Mouse (Mus musculus) large intestine, adult 2 months (tissue): ENCODE measurements around the gene Creb3. TPM values are rescaled to one million over a fixed set of nuclear protein-coding genes. Genes with fewer than 3 reads are reported as not detected.
A peak's percentile ranks its signal among the peaks of the same experiment; 100 is the strongest.
"Not testable (repeated sequence)": the region's sequence is repeated elsewhere in the genome, so short reads cannot be mapped to it uniquely, and the experiment has no call there.

ENCODE experiments used
- DNase-seq: peaks from one replicate; pipeline ENCODE4 v3.0.0-alpha.2; 2012; ENCODE audit warnings: low read depth, low spot score
- WGBS: fragments of 180-500 bp; shearing (Covaris S2); methylation state at CpG from one replicate; pipeline ENCODE4 v1.1.7; 2018; 5-methylcytosine and 5-hydroxymethylcytosine counted together
- polyA plus RNA-seq: library from polyadenylated mRNA; depleted of rRNA; stranded (reverse); fragments of >200 nt; gene quantifications from 2 replicates; pipeline ENCODE4 v1.2.3, GENCODE M21; 2012; rRNA removed

The Creb3 gene
- polyA plus RNA-seq = 66.0 and 86.4 TPM in 2 replicates

GRCm38 (mm10) chr4:43561997-43562768 lies at the start of gene Creb3, which contains the start of gene Tln1:
Creb3 (plus strand) TSS chr4:43562332.
Tln1 (minus strand) TSS chr4:43562691.
- peak; percentile 98 for DNase-seq
- under 1% methylated on average over 62 of the region's 62 CpGs for WGBS

DNA sequence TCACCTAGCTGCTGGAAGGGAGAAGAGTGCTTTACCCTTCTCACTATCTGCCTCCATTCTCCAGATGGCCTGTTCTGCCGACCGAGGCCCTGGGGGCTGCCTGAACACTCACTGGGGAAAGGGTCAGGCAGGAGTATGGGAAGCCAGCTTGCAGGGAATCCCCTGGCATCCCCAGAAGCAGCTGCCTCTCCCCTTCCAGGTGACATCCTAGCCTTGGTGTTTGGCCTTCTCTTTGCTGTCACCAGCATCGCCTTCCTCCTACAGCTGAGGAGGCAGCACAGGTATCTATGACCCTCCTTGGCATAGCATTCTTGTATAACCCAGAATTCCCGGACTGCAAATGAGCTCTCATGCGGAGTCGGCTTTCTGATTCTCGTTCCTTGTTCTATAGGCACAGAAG lies 49.5 kb upstream of the Creb3 start:
- DNase-seq = no peak
- WGBS = 67% methylated on average over 7 of the region's 7 CpGs

- WGBS = 86% methylated on average over 4 of the region's 4 CpGs
Observed at GRCm38 (mm10) chr4:43513300-43513699, 48.8 kb upstream of the Creb3 start.

GRCm38 (mm10) chr4:43513791-43514190 lies 48.3 kb upstream of the Creb3 start:
- DNase-seq = no peak
- 72% methylated on average over 4 of the region's 4 CpGs for WGBS

More at GRCm38 (mm10) chr4:43513300-43513699, 48.8 kb upstream of the Creb3 start:
- no peak for DNase-seq

DNA sequence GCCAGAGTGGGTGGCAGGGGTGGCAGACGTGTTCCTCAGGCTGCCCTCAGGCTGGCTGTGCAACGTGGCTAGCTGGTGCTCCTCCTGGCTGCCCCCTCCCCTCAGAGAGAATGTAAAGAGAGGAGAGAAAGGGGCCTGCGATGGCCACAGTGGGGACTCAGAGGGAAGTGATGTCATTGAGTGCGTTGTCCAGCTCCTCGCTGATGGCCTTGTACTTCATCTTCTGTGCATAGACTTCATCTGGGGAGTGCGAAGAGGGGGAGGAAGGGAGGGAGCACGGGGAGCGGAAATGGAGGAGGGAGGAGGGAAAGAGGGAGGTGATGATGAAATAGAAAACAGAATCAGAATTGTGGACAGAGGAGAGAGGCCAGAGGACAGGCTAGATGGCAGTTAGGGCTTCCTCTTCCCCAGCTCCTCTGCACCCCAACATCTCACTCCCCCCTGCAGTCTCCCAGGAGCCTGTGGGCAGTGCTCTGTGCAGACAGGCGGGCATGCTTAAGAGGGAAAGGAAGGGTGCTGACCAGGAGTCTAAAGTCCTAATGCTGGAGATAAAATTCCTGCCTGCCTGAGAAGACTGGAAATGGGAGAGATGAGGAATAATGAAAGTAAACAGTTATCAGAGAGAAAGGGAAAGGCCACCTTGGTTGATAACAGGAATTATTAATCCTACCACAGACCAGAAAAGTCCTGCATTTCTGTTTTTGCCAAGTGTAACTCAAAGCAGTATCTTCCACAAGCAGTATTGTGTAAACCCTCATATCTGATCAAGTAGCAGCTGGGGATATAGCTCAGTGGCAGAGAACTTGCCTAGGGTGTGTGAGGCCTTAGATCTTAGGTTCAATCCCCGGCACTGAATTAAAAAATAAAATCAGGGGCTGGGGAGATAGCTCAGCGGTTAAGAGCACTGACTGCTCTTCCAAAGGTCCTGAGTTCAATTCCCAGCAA lies 46.1 kb upstream of the Creb3 start:
- DNase-seq = no peak
- WGBS = 62% methylated on average over 11 of the region's 11 CpGs

DNA sequence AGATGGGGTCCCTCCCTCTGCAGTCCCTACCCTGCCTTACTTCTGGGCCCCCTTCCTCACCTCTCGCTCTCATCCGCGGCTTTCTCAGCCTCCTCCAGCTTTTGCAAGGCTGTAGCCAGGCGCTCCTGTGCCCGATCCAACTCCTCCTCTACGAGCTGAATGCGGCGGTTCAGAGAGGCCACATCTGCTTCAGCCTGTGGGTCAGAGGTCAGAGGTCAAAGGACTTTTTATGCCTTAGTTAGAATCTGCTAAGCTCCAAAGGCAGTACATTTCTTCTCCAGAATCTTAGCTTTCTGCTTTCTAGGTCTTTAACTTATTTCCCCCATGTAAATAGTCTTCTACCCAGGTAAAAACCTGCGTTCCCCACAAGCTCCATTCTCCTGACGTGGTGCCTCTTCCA lies 42.6 kb upstream of the Creb3 start:
- 40% methylated on average over 10 of the region's 10 CpGs for WGBS

DNA sequence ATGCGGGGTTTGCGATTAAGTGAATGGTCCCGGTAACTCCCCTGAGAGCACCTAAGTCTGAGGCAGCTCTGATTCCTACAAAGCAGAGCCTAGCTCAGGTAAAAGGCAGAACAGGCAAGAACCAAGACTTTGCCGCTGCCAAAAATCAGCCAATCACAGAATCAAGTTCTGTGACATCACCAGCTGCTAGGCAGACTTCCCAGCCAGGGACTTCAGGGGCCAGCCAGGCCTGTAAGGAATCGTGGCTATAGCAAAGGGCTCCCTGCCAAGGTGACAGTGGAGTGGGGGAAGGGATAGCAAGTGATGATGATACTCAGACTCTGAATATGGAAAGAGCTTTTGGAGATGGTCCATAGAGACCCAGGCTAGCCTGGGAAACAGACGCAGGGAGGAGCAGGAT lies 42.2 kb upstream of the Creb3 start:
- DNase-seq = no peak
- 20% methylated on average over 6 of the region's 6 CpGs for WGBS

More for the DNA sequence above, 42.6 kb upstream of the Creb3 start:
- no peak for DNase-seq

DNA sequence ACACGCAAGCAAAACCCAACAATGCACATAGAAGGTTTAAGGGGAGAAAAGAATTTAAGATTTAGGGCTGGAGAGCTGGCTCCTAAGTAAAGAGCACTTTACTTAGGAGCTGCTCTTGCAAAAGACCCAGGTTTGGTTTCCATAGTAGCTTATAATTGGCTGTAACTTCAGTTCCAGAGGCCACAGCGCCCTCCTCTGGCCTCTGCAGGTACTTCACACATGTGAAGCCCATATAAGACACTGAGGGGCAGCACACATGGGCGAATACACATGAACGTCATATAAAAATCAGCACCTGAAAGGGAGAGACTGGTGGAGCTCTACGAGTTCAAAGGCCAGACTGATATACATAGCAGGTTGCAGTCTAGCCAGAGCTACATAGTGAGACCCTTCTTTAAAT lies 34.3 kb upstream of the Creb3 start:
- WGBS = 71% methylated on average over 5 of the region's 5 CpGs
- DNase-seq = no peak

DNA sequence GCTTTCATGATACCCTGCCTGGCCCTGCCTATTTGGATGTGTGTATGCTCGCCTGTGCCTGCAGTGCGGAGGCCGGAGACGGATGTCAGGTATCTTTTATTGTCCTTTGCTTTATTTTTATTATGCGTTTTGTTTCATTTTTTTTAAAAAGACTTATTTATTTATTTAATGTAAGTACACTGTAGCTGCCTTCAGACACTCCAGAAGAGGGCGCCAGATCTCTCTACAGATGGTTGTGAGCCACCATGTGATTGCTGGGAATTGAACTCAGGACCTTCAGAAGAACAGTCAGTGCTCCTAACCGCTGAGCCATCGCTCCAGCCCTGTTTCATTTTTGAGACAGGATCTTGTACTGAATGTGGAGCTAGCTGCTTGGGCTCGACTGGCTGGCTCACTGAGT lies 33.6 kb upstream of the Creb3 start:
- DNase-seq = no peak
- WGBS = 75% methylated on average over 9 of the region's 9 CpGs

GRCm38 (mm10) chr4:43530081-43530501 lies 32.0 kb upstream of the Creb3 start:
- DNase-seq = no peak
- WGBS = 53% methylated on average over 8 of the region's 8 CpGs

DNA sequence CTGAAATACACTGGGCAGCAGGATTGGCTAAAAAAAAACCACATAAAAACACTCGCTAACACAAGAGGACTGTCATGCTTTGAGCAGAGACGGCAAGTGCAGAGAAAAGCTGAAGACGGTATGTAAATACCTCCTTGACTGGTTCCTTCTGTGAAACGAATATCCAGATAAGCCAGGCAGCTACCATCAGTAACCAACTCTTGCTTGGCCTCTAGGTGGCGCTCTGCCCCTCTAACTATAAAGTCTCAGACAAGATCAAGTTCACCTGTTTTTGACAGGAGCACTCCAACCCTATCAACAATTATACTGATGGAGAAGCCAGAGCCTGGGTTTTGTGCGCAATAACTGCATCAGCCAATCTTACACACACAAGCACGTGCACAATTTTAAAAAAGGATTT lies 31.6 kb upstream of the Creb3 start:
- DNase-seq = no peak
- 16% methylated on average over 7 of the region's 7 CpGs for WGBS

GRCm38 (mm10) chr4:43533270-43533669 lies 28.9 kb upstream of the Creb3 start:
- DNase-seq = no peak

GRCm38 (mm10) chr4:43535628-43536027 lies 26.5 kb upstream of the Creb3 start:
- DNase-seq = no peak
- 94% methylated on average over 8 of the region's 8 CpGs for WGBS

More at GRCm38 (mm10) chr4:43533270-43533669, 28.9 kb upstream of the Creb3 start:
- 86% methylated on average over 9 of the region's 9 CpGs for WGBS

- 84% methylated on average over 9 of the region's 9 CpGs for WGBS
Observed at GRCm38 (mm10) chr4:43536031-43536430, 26.1 kb upstream of the Creb3 start.

GRCm38 (mm10) chr4:43542044-43542443 lies 20.1 kb upstream of the Creb3 start:
- 77% methylated on average over 3 of the region's 3 CpGs for WGBS
- DNase-seq = no peak

More at GRCm38 (mm10) chr4:43536031-43536430, 26.1 kb upstream of the Creb3 start:
- no peak for DNase-seq

DNA sequence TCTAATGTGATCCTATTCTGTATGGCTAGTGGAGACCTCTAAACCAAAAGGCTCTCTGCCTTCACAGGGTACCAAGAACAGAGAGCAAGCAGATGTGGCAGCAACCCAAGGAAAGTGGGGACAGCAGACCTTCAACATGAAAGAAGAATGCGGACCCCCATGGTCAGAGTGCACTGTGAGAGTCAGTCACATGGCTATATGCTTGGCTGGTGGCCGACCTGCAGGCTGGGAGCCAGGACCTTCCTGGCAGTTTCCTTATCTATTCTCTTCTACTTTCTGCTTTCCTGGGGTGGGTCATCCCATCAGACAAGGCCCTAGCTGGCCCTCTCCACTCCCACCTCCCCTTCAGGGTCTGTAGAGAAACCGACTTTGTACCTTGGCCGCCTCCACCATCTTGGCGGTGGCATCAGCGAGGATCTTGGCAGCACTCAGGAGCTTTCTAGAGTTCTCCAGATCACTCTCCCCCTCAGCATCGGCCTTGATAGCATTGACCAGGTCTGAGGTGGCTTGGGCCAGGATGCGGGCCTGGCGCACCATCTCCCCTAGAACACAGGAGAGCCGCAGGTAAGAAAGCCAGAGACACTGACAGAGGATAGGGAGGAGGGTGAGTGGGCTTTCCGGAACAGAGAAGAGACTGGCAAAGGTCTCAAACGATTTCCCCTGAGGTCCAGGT lies 15.6 kb upstream of the Creb3 start:
- DNase-seq = no peak
- WGBS = 92% methylated on average over 12 of the region's 12 CpGs

GRCm38 (mm10) chr4:43547160-43547559 lies 15.0 kb upstream of the Creb3 start:
- WGBS = 95% methylated on average over 8 of the region's 8 CpGs
- no peak for DNase-seq

DNA sequence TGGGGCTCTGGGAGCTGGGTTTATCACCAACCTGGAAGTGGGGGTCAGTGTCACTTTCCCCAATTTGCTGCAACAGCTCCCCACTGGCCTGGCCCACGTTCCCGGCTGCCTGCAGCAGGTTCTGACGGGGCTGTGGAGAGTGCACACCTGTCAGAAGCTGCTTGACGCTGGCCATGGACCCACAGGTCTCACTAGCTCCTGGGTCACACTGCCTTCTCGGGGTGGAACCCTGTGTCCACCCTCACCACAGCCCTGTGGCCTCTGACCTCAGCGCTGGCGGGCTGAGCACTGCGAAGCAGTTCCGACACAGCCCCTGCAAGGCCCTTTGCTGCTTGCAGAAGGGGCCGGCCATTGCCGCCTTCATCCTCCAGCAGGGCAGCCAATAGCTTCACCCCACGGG lies 13.1 kb upstream of the Creb3 start:
- WGBS = 95% methylated on average over 12 of the region's 12 CpGs
- no peak for DNase-seq

GRCm38 (mm10) chr4:43551854-43552253 lies 10.3 kb upstream of the Creb3 start:
- DNase-seq = not testable (repeated sequence)
- WGBS = 83% methylated on average over 6 of the region's 6 CpGs

DNA sequence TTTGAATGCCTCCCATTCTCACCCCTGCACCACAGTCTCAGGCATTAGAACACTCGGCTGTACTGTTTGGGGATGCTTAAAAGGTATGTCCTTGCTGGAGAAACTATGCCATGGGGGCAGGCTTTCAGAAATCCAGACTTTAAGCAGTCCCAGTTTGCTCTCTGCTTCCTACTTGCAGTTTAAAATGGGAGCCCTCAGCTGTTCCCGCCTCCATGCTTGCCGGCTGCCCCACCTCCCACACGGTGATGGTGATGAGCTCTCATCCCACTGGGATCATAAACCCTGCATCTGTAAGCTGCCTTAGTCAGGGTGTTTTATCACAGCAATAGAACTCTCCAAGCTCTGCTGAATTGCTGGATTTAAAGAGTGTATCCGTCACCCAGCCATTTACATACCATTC lies 9.7 kb upstream of the Creb3 start:
- WGBS = 94% methylated on average over 5 of the region's 5 CpGs

More for the DNA sequence above, 9.7 kb upstream of the Creb3 start:
- DNase-seq = no peak
